Mouse (Mus musculus): Measurements from ENCODE around the gene Rhcg. TPM values are rescaled to one million over a fixed set of nuclear protein-coding genes. Genes with fewer than 3 reads are reported as not detected.

Gene Rhcg
- total and polyA plus RNA-seq, 3 experiments: not detected

- DNase-seq (ENCODE audit: low spot score) (no peak), ATAC-seq (ENCODE audit: extremely low read depth, insufficient number of reproducible peaks, low FRiP score, poor library complexity, severe bottlenecking) (no peak)
- TF ChIP-seq CTCF (IDR thresholded peaks at IDR 0.05; ENCODE audit: low read depth, low read length) (no peak), TAL1 (conservative IDR thresholded peaks at IDR 0.05; ENCODE audit: low read depth, low read length) (no peak), GATA1 (IDR thresholded peaks at IDR 0.05; ENCODE audit: borderline replicate concordance, low read length) (no peak), POLR2AphosphoS5 (IDR thresholded peaks at IDR 0.05; ENCODE audit: insufficient replicate concordance, low read depth, low read length) (no peak), GATA2 (IDR thresholded peaks at IDR 0.05; ENCODE audit: borderline replicate concordance, low read depth, low read length) (no peak)
- no peak overlapping the region for H3K4me3 ChIP-seq (ENCODE audit: low read depth, low read length)
- H3K36me3 ChIP-seq (replicated peaks): no peaks in the 10 kb centered on the region
- no peaks in the 10 kb centered on the region for H3K9me3 ChIP-seq (replicated peaks)
- H3K27me3 ChIP-seq (ENCODE audit: insufficient read depth, low read length): peaks cover 9% of the 10 kb centered on the region; the same call in 1 of the 2 replicates
- H3K4me1 ChIP-seq (ENCODE audit: insufficient read depth, low read depth, low read length): no peaks in the 10 kb centered on the region
These were observed 40.2 kb downstream of the Rhcg start for GRCm38 (mm10) chr7:79577096-79577874.

- H3K36me3 ChIP-seq (replicated peaks): no peaks in the 10 kb centered on the region
- peaks cover 10% of the 10 kb centered on the region; the same call in 1 of the 2 replicates for H3K27me3 ChIP-seq (ENCODE audit: insufficient read depth, low read length)
- ATAC-seq (ENCODE audit: extremely low read depth, insufficient number of reproducible peaks, low FRiP score, poor library complexity, severe bottlenecking) (no peak), DNase-seq (ENCODE audit: low spot score) (no peak)
- no peaks in the 10 kb centered on the region for H3K9me3 ChIP-seq (replicated peaks)
- TF ChIP-seq POLR2AphosphoS5 (IDR thresholded peaks at IDR 0.05; ENCODE audit: insufficient replicate concordance, low read depth, low read length) (no peak), TAL1 (conservative IDR thresholded peaks at IDR 0.05; ENCODE audit: low read depth, low read length) (no peak), GATA2 (IDR thresholded peaks at IDR 0.05; ENCODE audit: borderline replicate concordance, low read depth, low read length) (no peak), GATA1 (IDR thresholded peaks at IDR 0.05; ENCODE audit: borderline replicate concordance, low read length) (no peak), CTCF (IDR thresholded peaks at IDR 0.05; ENCODE audit: low read depth, low read length) (peak; percentile 22; the same call in 1 of the 2 replicates)
- H3K4me1 ChIP-seq (ENCODE audit: insufficient read depth, low read depth, low read length): no peaks in the 10 kb centered on the region
- no peak overlapping the region for H3K4me3 ChIP-seq (ENCODE audit: low read depth, low read length)
These were observed 40.8 kb downstream of the Rhcg start for GRCm38 (mm10) chr7:79576659-79577058.

- H3K27me3 ChIP-seq (ENCODE audit: insufficient read depth, low read length): peaks cover 9% of the 10 kb centered on the region; the same call in 1 of the 2 replicates
- H3K36me3 ChIP-seq (replicated peaks): no peaks in the 10 kb centered on the region
- H3K4me1 ChIP-seq (ENCODE audit: insufficient read depth, low read depth, low read length): no peaks in the 10 kb centered on the region
- TF ChIP-seq GATA1 (IDR thresholded peaks at IDR 0.05; ENCODE audit: borderline replicate concordance, low read length) (no peak), CTCF (IDR thresholded peaks at IDR 0.05; ENCODE audit: low read depth, low read length) (no peak), GATA2 (IDR thresholded peaks at IDR 0.05; ENCODE audit: borderline replicate concordance, low read depth, low read length) (no peak), POLR2AphosphoS5 (IDR thresholded peaks at IDR 0.05; ENCODE audit: insufficient replicate concordance, low read depth, low read length) (no peak), TAL1 (conservative IDR thresholded peaks at IDR 0.05; ENCODE audit: low read depth, low read length) (no peak)
- H3K9me3 ChIP-seq (replicated peaks): no peaks in the 10 kb centered on the region
- H3K4me3 ChIP-seq (ENCODE audit: low read depth, low read length): no peak overlapping the region
- ATAC-seq (ENCODE audit: extremely low read depth, insufficient number of reproducible peaks, low FRiP score, poor library complexity, severe bottlenecking) (no peak), DNase-seq (ENCODE audit: low spot score) (no peak)
These were observed 45.2 kb downstream of the Rhcg start for GRCm38 (mm10) chr7:79572191-79572818.

- no peak for DNase-seq (ENCODE audit: low spot score)
- Histone ChIP-seq H3K36me3 (replicated peaks) (no peaks in the 10 kb centered on the region), H3K4me3 (ENCODE audit: low read depth, low read length) (no peak overlapping the region), H3K4me1 (ENCODE audit: insufficient read depth, low read depth, low read length) (no peaks in the 10 kb centered on the region), H3K9me3 (replicated peaks) (no peaks in the 10 kb centered on the region), H3K27me3 (ENCODE audit: insufficient read depth, low read length) (peaks cover 5% of the 10 kb centered on the region; the same call in 1 of the 2 replicates)
- no peak for TF ChIP-seq POLR2AphosphoS5 (IDR thresholded peaks at IDR 0.05; ENCODE audit: insufficient replicate concordance, low read depth, low read length)
- no peak for TF ChIP-seq GATA1 (IDR thresholded peaks at IDR 0.05; ENCODE audit: borderline replicate concordance, low read length)
- no peak for TF ChIP-seq TAL1 (conservative IDR thresholded peaks at IDR 0.05; ENCODE audit: low read depth, low read length)
- no peak for TF ChIP-seq CTCF (IDR thresholded peaks at IDR 0.05; ENCODE audit: low read depth, low read length)
- no peak for TF ChIP-seq GATA2 (IDR thresholded peaks at IDR 0.05; ENCODE audit: borderline replicate concordance, low read depth, low read length)
- ATAC-seq (ENCODE audit: extremely low read depth, insufficient number of reproducible peaks, low FRiP score, poor library complexity, severe bottlenecking): no peak
These were observed 48.4 kb downstream of the Rhcg start for GRCm38 (mm10) chr7:79568937-79569535.

GRCm38 (mm10) chr7:79568212-79568611 lies 49.2 kb downstream of the Rhcg start:
- ATAC-seq (ENCODE audit: extremely low read depth, insufficient number of reproducible peaks, low FRiP score, poor library complexity, severe bottlenecking) (no peak), DNase-seq (ENCODE audit: low spot score) (no peak)
- Histone ChIP-seq H3K27me3 (ENCODE audit: insufficient read depth, low read length) (peaks cover 8% of the 10 kb centered on the region; the same call in 1 of the 2 replicates), H3K4me3 (ENCODE audit: low read depth, low read length) (no peak overlapping the region), H3K36me3 (replicated peaks) (no peaks in the 10 kb centered on the region), H3K4me1 (ENCODE audit: insufficient read depth, low read depth, low read length) (no peaks in the 10 kb centered on the region), H3K9me3 (replicated peaks) (no peaks in the 10 kb centered on the region)
- TF ChIP-seq POLR2AphosphoS5 (IDR thresholded peaks at IDR 0.05; ENCODE audit: insufficient replicate concordance, low read depth, low read length): no peak
- no peak for TF ChIP-seq GATA2 (IDR thresholded peaks at IDR 0.05; ENCODE audit: borderline replicate concordance, low read depth, low read length)
- no peak for TF ChIP-seq GATA1 (IDR thresholded peaks at IDR 0.05; ENCODE audit: borderline replicate concordance, low read length)

- ATAC-seq (ENCODE audit: extremely low read depth, insufficient number of reproducible peaks, low FRiP score, poor library complexity, severe bottlenecking): no peak
- H3K36me3 ChIP-seq (replicated peaks): no peaks in the 10 kb centered on the region
- peaks cover 5% of the 10 kb centered on the region; the same call in 1 of the 2 replicates for H3K27me3 ChIP-seq (ENCODE audit: insufficient read depth, low read length)
- H3K4me1 ChIP-seq (ENCODE audit: insufficient read depth, low read depth, low read length): no peaks in the 10 kb centered on the region
- no peak overlapping the region for H3K4me3 ChIP-seq (ENCODE audit: low read depth, low read length)
- no peaks in the 10 kb centered on the region for H3K9me3 ChIP-seq (replicated peaks)
- no peak for DNase-seq (ENCODE audit: low spot score)
- TF ChIP-seq TAL1 (conservative IDR thresholded peaks at IDR 0.05; ENCODE audit: low read depth, low read length) (no peak), GATA2 (IDR thresholded peaks at IDR 0.05; ENCODE audit: borderline replicate concordance, low read depth, low read length) (no peak), CTCF (IDR thresholded peaks at IDR 0.05; ENCODE audit: low read depth, low read length) (no peak), POLR2AphosphoS5 (IDR thresholded peaks at IDR 0.05; ENCODE audit: insufficient replicate concordance, low read depth, low read length) (no peak), GATA1 (IDR thresholded peaks at IDR 0.05; ENCODE audit: borderline replicate concordance, low read length) (no peak)
These were observed 53.8 kb downstream of the Rhcg start for GRCm38 (mm10) chr7:79563675-79564074.

Data from G1E (cell line).